Mouse (Mus musculus) lung, adult 2 months (tissue): ENCODE data around the gene Apbb2.

Source experiments
- CTCF ChIP-seq: fragments of 200-500 bp; IDR thresholded peaks from 2 replicates; pipeline ENCODE4 v1.5.1; 2011; ENCODE audit warnings: mild to moderate bottlenecking, low read length, control low read depth; ENCODE audit not compliant: insufficient read depth
- POLR2A ChIP-seq: fragments of 200-500 bp; IDR thresholded peaks from 2 replicates; pipeline ENCODE4 v1.6.1; 2011; ENCODE audit warnings: low read depth, mild to moderate bottlenecking, control low read depth, low read length, borderline replicate concordance; ENCODE audit errors: extremely low read depth

DNA sequence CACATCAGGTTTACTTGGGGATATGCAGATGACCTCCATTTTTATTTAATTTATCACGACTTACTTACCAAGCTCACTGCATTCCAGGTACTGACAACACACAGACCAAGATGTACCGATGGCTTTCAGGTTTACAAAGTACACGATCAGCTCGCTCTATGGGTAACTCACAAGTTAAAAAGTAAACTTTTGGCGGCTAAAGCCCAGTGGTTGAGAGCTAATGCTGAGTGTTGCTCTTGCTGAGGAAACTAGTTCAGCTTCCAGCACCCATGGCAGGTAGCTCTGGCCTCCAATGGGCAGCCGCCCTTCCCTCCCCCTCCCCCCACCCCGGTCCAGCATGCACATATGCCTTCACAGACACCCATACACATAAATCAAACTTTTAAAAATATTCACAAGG lies 173.1 kb downstream of the Apbb2 start:
- TF ChIP-seq POLR2A: no peak
- TF ChIP-seq CTCF: no peak
